Mouse (Mus musculus) liver (tissue): ENCODE measurements around the gene Ceacam3.
"Not testable (repeated sequence)": the region's sequence is repeated elsewhere in the genome, so short reads cannot be mapped to it uniquely, and the experiment has no call there.

Experiments used
- DNase-seq: peaks from one replicate; pipeline ENCODE4 v3.0.0-alpha.2; 2020; ENCODE audit warnings: mixed read lengths

Ceacam3 gene

DNA sequence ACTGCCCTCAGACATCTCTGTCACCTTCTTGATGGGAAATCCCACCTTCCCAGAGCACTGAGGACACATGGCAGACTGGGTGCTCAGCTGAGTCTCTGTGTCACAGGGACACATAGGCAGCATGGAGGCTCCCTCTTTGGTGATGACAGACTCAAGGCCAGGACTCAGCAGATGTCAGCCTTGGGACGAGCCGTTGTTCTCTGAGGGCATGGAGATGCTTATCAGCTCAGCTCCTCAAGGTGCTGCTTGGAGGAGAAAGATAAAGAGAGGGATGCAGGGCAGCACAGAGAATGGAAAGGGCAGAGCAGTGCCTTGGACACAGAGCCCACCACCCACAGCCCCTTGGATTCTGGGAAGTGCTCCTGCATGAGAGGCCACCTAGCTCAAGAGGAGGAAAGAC is at the start of gene Ceacam3:
TSS of gene Ceacam3 (plus strand) at position 352 of the 400 bp plus-strand sequence.
- DNase-seq = no peak

DNA sequence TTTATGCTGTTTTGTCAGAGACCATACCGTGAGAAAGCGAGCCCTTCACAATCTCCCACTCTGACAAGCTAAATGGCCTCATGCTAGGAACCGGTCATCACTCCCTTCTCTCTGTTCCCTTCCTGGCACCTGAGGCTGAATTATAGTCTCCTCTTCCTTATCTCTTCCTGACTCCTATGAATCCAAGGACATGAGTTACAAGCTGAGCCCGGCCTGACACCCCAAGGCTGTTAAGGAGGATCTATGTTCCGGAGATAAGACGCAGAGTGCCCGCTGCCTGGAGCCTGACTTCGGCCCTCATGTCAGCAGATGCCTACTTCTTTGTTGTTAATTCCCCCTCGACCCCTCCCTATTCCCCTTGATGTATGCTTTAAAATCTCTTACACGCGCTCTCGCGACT is 48.5 kb upstream of the Ceacam3 start:
- DNase-seq = not testable (repeated sequence)

DNA sequence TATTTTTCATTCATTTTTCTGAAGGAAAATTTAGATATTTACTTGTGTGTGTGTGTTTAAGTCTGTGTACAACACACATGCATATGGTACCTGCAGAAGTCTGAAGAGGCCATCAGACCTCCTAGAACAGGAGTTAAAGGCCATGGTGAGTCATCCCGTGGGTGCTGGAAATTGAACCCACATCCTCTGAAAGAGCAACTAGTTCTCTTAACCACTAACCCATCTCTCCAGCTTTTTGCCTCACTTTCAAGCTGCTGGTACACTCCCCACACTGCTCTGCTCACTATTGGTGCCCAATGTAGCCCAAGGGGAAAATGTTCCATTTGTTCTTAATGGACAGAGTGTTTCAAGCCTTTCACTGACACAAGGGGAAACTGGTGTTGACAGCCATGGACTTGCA is 14.8 kb upstream of the Ceacam3 start:
- no peak for DNase-seq

GRCm38 (mm10) chr7:17155634-17156033 is 5.6 kb downstream of the Ceacam3 start:
- peak; percentile 5 for DNase-seq

- DNase-seq = no peak
These were observed 7.0 kb downstream of the Ceacam3 start for GRCm38 (mm10) chr7:17156885-17157677.

GRCm38 (mm10) chr7:17159011-17159410 is 8.9 kb downstream of the Ceacam3 start:
- no peak for DNase-seq

- DNase-seq = no peak
These were observed 21.7 kb downstream of the Ceacam3 start for GRCm38 (mm10) chr7:17171827-17172226.

DNA sequence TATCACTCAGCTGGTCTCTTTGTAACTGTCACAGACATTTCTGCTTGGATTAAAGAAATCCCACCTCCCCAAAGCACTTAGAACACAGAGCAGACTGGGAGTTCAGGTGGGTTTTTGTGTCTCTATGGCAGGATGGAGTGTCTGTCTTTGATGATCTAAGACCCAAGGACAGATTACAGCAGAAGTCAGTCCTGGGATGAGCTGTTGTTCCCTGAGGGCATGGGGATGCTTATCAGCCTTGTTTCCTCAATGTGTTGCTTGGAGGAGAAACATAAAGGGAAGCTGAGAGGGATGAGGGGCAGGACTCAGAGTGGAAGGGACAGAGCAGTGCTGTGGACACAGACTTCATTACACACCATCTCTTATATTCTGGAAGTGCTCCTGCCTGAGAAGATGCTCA is 53.1 kb downstream of the Ceacam3 start, which contains the start of gene Psg29:
TSS of gene Psg29 (plus strand) at position 301 of the 400 bp plus-strand sequence.
- no peak for DNase-seq

GRCm38 (mm10) chr7:17205530-17206184 is 55.6 kb downstream of the Ceacam3 start:
- DNase-seq = no peak
